Mouse (Mus musculus) E14TG2a.4 (cell line): ENCODE measurements around the gene Gadd45g.
A peak's percentile ranks its signal among the peaks of the same experiment; 100 is the strongest.

ENCODE experiments used
- H3K27me3 ChIP-seq: 2 replicates; pipeline ENCODE4 v1.6.1; 2014; ENCODE audit warnings: low read length, control low read depth; ENCODE audit not compliant: insufficient read depth
- H3K36me3 ChIP-seq: 2 replicates; pipeline ENCODE4 v1.6.1; 2014; ENCODE audit warnings: low read length, control low read depth; ENCODE audit not compliant: insufficient read depth
- H3K4me1 ChIP-seq: replicated peaks from 2 replicates; pipeline ENCODE4 v1.6.1; 2014; ENCODE audit warnings: low read depth, low read length, control low read depth
- H3K4me3 ChIP-seq: replicated peaks from 2 replicates; pipeline ENCODE4 v1.5.1; 2014; ENCODE audit warnings: mild to moderate bottlenecking, low read length
- H3K9me3 ChIP-seq: 2 replicates; pipeline ENCODE4 v1.6.1; 2014; ENCODE audit warnings: low read length, control low read depth
- CTCF ChIP-seq: conservative IDR thresholded peaks from 2 replicates; pipeline ENCODE4 v1.5.1; 2014; ENCODE audit warnings: low read length
- NANOG ChIP-seq: IDR thresholded peaks from 2 replicates; pipeline ENCODE4 v1.6.1; 2014; ENCODE audit warnings: borderline replicate concordance, low read length, mixed read lengths
- POU5F1 ChIP-seq: IDR thresholded peaks from 2 replicates; pipeline ENCODE4 v1.6.1; 2014; ENCODE audit warnings: low read length, borderline replicate concordance

Gadd45g gene

GRCm38 (mm10) chr13:51853301-51854243 lies 7.1 kb downstream of the Gadd45g start:
- peaks cover 70% of the 10 kb centered on the region for H3K27me3 ChIP-seq
- peak overlapping the region; percentile 30 for H3K4me3 ChIP-seq
- no peaks in the 10 kb centered on the region for H3K36me3 ChIP-seq
- no peak for TF ChIP-seq NANOG
- no peak for TF ChIP-seq CTCF
- peaks cover 52% of the 10 kb centered on the region for H3K4me1 ChIP-seq
- H3K9me3 ChIP-seq, result no peaks in the 10 kb centered on the region

GRCm38 (mm10) chr13:51855584-51855983 lies 9.1 kb downstream of the Gadd45g start:
- Histone ChIP-seq H3K36me3 (no peaks in the 10 kb centered on the region), H3K27me3 (peaks cover 55% of the 10 kb centered on the region), H3K9me3 (no peaks in the 10 kb centered on the region), H3K4me3 (no peak overlapping the region), H3K4me1 (peaks cover 47% of the 10 kb centered on the region)
- no peak for TF ChIP-seq NANOG
- no peak for TF ChIP-seq CTCF
- no peak for TF ChIP-seq POU5F1

- peaks cover 45% of the 10 kb centered on the region for H3K27me3 ChIP-seq
- no peaks in the 10 kb centered on the region for H3K9me3 ChIP-seq
- H3K4me1 ChIP-seq, result peaks cover 48% of the 10 kb centered on the region
- TF ChIP-seq NANOG (no peak), POU5F1 (no peak), CTCF (no peak)
- no peaks in the 10 kb centered on the region for H3K36me3 ChIP-seq
- H3K4me3 ChIP-seq, result no peak overlapping the region
These were observed 10.7 kb downstream of the Gadd45g start for GRCm38 (mm10) chr13:51857156-51857555.

- Histone ChIP-seq H3K36me3 (no peaks in the 10 kb centered on the region), H3K4me3 (no peak overlapping the region), H3K4me1 (peaks cover 37% of the 10 kb centered on the region), H3K27me3 (peaks cover 34% of the 10 kb centered on the region), H3K9me3 (peaks cover 1% of the 10 kb centered on the region; the same call in 1 of the 2 replicates)
- TF ChIP-seq NANOG, result no peak
- TF ChIP-seq POU5F1, result no peak
- no peak for TF ChIP-seq CTCF
These were observed 12.0 kb downstream of the Gadd45g start for GRCm38 (mm10) chr13:51858475-51858874.

- peaks cover 30% of the 10 kb centered on the region for H3K4me1 ChIP-seq
- TF ChIP-seq CTCF (no peak), POU5F1 (no peak), NANOG (no peak)
- H3K36me3 ChIP-seq, result no peaks in the 10 kb centered on the region
- peaks cover 30% of the 10 kb centered on the region for H3K27me3 ChIP-seq
- H3K9me3 ChIP-seq, result peaks cover 7% of the 10 kb centered on the region; the same call in 1 of the 2 replicates
- no peak overlapping the region for H3K4me3 ChIP-seq
These were observed 12.7 kb downstream of the Gadd45g start for GRCm38 (mm10) chr13:51859174-51859573.

DNA sequence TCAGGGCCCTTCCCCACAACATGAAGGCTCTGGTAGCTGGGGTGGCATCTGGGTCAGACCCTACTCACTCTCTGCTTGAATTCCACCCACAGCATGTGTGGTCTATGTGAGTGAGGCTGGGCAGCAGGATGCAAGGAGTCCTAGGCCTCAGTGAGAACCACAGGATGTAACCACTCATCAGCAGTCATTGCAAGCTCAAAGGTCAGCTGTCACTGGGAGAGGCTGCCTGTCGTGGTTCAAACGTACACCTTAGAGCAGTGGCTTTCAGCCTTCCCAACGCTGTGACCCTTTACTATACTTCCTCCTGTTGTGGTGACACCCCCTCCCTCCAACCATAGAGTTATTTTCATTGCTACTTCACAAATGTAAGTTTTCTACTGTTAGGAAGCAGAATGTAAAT lies 13.3 kb downstream of the Gadd45g start:
- H3K36me3 ChIP-seq, result no peaks in the 10 kb centered on the region
- peaks cover 23% of the 10 kb centered on the region for H3K27me3 ChIP-seq
- peaks cover 30% of the 10 kb centered on the region for H3K4me1 ChIP-seq
- no peak overlapping the region for H3K4me3 ChIP-seq
- TF ChIP-seq POU5F1 (no peak), CTCF (no peak)
- H3K9me3 ChIP-seq, result peaks cover 7% of the 10 kb centered on the region; the same call in 1 of the 2 replicates

GRCm38 (mm10) chr13:51862750-51863149 lies 16.3 kb downstream of the Gadd45g start:
- H3K4me3 ChIP-seq, result no peak overlapping the region
- H3K36me3 ChIP-seq, result no peaks in the 10 kb centered on the region
- H3K27me3 ChIP-seq, result peaks cover 20% of the 10 kb centered on the region
- TF ChIP-seq NANOG, result peak; percentile 89
- no peak for TF ChIP-seq POU5F1
- no peak for TF ChIP-seq CTCF
- H3K9me3 ChIP-seq, result peaks cover 7% of the 10 kb centered on the region; the same call in 1 of the 2 replicates
- H3K4me1 ChIP-seq, result peaks cover 45% of the 10 kb centered on the region

DNA sequence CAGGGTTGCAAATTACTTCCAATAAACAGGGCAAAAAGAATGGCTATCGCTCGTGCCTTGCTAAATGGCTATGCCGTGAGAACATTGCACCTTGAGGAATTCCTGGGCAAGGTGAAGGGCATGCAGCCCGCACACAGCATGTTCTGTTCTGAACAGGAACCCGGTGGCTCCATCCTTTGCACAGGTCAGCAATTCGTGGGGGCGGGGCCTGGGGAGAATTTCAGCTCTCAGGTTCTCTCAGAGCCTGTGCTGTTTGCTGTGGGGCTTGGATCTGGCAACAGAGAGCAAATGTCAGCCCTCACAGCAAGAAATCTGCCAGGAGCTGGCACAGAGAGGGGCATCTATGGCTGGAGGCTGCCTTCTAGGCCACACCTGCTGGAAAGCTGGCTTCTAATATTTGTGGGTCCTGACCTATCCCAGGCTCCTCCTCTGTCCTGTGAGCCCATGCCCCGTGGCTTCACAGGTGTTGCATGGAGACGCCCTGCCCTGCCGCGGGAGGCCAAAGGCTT lies 19.7 kb downstream of the Gadd45g start:
- Histone ChIP-seq H3K27me3 (peaks cover 21% of the 10 kb centered on the region), H3K36me3 (no peaks in the 10 kb centered on the region), H3K4me3 (no peak overlapping the region), H3K4me1 (peaks cover 44% of the 10 kb centered on the region), H3K9me3 (peaks cover 16% of the 10 kb centered on the region)
- TF ChIP-seq POU5F1, result no peak
- TF ChIP-seq NANOG, result no peak
- no peak for TF ChIP-seq CTCF

DNA sequence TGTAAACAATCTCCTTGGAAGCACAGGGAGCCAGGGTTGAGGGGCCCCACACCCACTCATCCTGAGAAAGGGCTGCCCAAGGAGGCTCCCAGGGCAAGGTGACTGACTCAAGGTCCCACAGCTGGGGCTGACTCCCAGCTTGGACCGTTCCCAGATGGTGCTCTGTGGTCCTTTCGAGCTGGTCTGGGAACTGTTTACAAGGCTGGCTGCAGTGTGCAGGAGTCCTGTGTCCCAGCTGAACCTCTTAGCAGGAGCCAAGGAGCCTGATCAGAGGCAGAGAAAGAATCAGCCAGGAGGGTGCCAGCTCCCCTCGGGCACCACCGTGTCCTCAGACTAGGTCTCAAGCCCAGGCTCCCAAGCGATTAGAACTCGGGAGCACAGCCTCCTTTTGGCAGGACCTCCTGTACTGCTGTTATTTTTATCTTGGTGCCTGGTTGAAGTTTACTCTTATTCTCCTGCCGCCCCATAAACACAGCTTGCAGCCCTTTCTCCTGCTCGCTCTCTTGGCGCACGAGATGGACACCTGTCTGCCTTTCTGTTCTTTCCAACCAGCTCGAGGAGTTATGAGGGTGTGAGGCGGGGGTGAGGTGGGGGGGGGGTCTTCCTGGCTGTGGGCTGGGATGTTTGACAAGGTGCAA lies 22.1 kb downstream of the Gadd45g start:
- TF ChIP-seq CTCF (no peak), NANOG (no peak), POU5F1 (no peak)
- H3K9me3 ChIP-seq, result peaks cover 13% of the 10 kb centered on the region
- peaks cover 35% of the 10 kb centered on the region for H3K4me1 ChIP-seq
- peak overlapping the region; percentile 35; the same call in 1 of the 2 replicates for H3K4me3 ChIP-seq
- no peaks in the 10 kb centered on the region for H3K36me3 ChIP-seq
- H3K27me3 ChIP-seq, result peaks cover 28% of the 10 kb centered on the region
